Mouse (Mus musculus) spleen, adult 2 months (tissue): ENCODE measurements around the gene Cab39. TPM values are rescaled to one million over a fixed set of nuclear protein-coding genes. Genes with fewer than 3 reads are reported as not detected.

Experiments used
- DNase-seq, 2 experiments: peaks; one replicate each; pipeline versions ENCODE4 v3.0.0 to v3.0.0-alpha.2; 2012 to 2021; ENCODE audit warnings: low spot score in 2 of 2, low read depth in 1 of 2
- H3K27ac ChIP-seq: fragments of 200-500 bp; 2 replicates; pipeline ENCODE4 v1.5.1; 2012; ENCODE audit warnings: low read length, inconsistent platforms; ENCODE audit not compliant: insufficient read depth
- H3K27me3 ChIP-seq: fragments of 200-500 bp; 2 replicates; pipeline ENCODE4 v1.6.1; 2012; ENCODE audit warnings: mild to moderate bottlenecking, moderate library complexity, low read length, inconsistent platforms; ENCODE audit not compliant: control insufficient read depth, insufficient read depth
- H3K36me3 ChIP-seq: fragments of 200-500 bp; 2 replicates; pipeline ENCODE4 v1.6.1; 2012; ENCODE audit warnings: mild to moderate bottlenecking, low read length, inconsistent platforms; ENCODE audit not compliant: control insufficient read depth, insufficient read depth
- H3K4me1 ChIP-seq: fragments of 200-500 bp; 2 replicates; pipeline ENCODE4 v1.6.1; 2011; ENCODE audit warnings: inconsistent platforms; ENCODE audit not compliant: control insufficient read depth, insufficient read depth, insufficient read length
- H3K4me3 ChIP-seq: fragments of 200-500 bp; 2 replicates; pipeline ENCODE4 v1.5.1; 2011; ENCODE audit warnings: mild to moderate bottlenecking, inconsistent platforms; ENCODE audit not compliant: insufficient read depth, insufficient read length; ENCODE audit errors: extremely low read depth
- CTCF ChIP-seq: fragments of 200-500 bp; IDR thresholded peaks from 2 replicates; pipeline ENCODE4 v1.5.1; 2011; ENCODE audit warnings: mild to moderate bottlenecking, inconsistent platforms; ENCODE audit not compliant: insufficient read depth, insufficient read length, insufficient replicate concordance; ENCODE audit errors: extremely low read depth
- POLR2A ChIP-seq: fragments of 200-500 bp; IDR thresholded peaks from 2 replicates; pipeline ENCODE4 v1.6.1; 2011; ENCODE audit warnings: low read depth, low read length, inconsistent platforms
- WGBS: fragments of 180-500 bp; shearing (Covaris S2); methylation state at CpG from one replicate; pipeline ENCODE4 v1.1.7; 2018; 5-methylcytosine and 5-hydroxymethylcytosine counted together
- polyA plus RNA-seq: library from polyadenylated mRNA; depleted of rRNA; stranded (reverse); fragments of >200 nt; gene quantifications from 2 replicates; pipeline ENCODE4 v1.2.3, GENCODE M21; 2012

The Cab39 gene
- polyA plus RNA-seq, 1 experiment, result 25.0 TPM

DNA sequence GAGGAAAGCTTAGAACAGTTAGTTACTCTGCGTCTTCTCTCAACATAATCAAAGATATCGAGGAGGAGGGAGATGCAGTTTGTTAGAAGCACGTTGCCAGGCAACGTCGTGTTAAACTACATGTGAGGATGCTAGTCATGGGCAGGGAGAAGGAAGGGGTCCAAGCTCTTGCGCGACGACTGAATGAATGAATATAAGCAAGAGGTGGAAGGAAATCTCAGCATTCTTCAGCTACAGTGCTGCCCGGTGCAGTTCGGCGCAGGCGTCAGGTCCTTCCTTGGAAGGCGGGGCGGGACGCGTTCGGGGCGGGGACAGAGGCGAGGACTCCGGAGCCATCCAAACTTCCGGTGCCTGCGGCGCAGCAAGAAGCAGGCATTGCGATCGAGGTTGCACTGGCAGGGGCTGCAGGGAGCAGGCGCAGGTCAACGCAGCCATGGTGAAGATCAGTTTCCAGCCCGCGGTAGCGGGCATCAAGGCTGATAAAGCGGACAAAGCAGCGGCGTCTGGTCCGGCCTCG, 101.0 kb downstream of the Cab39 start, which contains the start of gene Itm2c:
TSS of gene Itm2c (plus strand) at position 51 of the 517 bp plus-strand sequence.
- no peaks in the 10 kb centered on the region for H3K27me3 ChIP-seq
- no peaks in the 10 kb centered on the region for H3K36me3 ChIP-seq
- peak within 1 kb of the TSS; percentile 64 for H3K27ac ChIP-seq
- 1% methylated on average over 34 of the region's 35 CpGs for WGBS
- peaks cover 6% of the 10 kb centered on the region; the same call in 1 of the 2 replicates for H3K4me1 ChIP-seq
- DNase-seq, result peak; percentile 26 to 71
- H3K4me3 ChIP-seq, result peak within 1 kb of the TSS; percentile 74
- TF ChIP-seq CTCF (no peak), POLR2A (peak; percentile 26; the same call in 1 of the 2 replicates)

GRCm38 (mm10) chr1:85894748-85895360, 101.6 kb downstream of the Cab39 start:
- TF ChIP-seq CTCF (no peak), POLR2A (no peak)
- WGBS, result 2% methylated on average over 30 of the region's 30 CpGs
- DNase-seq, result no peak
- peak overlapping the region; percentile 64 for H3K27ac ChIP-seq
- H3K36me3 ChIP-seq, result no peaks in the 10 kb centered on the region
- H3K4me1 ChIP-seq, result peaks cover 6% of the 10 kb centered on the region; the same call in 1 of the 2 replicates
- no peaks in the 10 kb centered on the region for H3K27me3 ChIP-seq
- H3K4me3 ChIP-seq, result peak overlapping the region; percentile 74

DNA sequence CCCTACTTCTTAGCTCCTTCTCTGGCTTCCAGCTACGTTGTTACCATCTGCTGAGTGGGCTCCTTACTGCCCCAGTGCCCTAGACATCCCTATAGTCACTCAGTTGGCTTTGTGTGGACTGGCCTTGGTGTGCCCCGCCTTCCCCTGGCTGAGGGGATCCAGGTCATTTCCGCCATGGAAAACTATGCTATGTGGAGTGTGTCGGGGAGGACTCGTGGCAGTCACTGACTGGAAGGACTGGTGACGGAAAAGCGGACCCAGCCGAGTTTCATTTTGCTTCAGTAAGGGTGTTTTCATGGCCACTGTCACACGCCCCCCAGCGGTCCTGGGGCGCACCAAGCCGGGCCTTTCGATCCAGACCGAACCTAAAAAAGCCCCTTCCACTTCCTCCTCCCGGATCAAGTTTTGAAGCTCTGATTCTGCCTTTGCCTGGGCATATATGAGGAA, 102.2 kb downstream of the Cab39 start:
- peak; percentile 56 to 58 for DNase-seq
- TF ChIP-seq CTCF, result peak; percentile 48; the same call in 1 of the 2 replicates
- TF ChIP-seq POLR2A, result no peak
- H3K4me3 ChIP-seq, result peak overlapping the region; percentile 74
- H3K36me3 ChIP-seq, result no peaks in the 10 kb centered on the region
- no peaks in the 10 kb centered on the region for H3K27me3 ChIP-seq
- peak overlapping the region; percentile 64; the same call in 1 of the 2 replicates for H3K27ac ChIP-seq
- peaks cover 6% of the 10 kb centered on the region; the same call in 1 of the 2 replicates for H3K4me1 ChIP-seq
- WGBS, result 7% methylated on average over 15 of the region's 15 CpGs

GRCm38 (mm10) chr1:85896110-85896509, 102.9 kb downstream of the Cab39 start:
- H3K27me3 ChIP-seq, result no peaks in the 10 kb centered on the region
- peaks cover 6% of the 10 kb centered on the region; the same call in 1 of the 2 replicates for H3K4me1 ChIP-seq
- H3K36me3 ChIP-seq, result no peaks in the 10 kb centered on the region
- TF ChIP-seq CTCF (no peak), POLR2A (no peak)
- H3K4me3 ChIP-seq, result no peak overlapping the region
- DNase-seq, result no peak
- WGBS, result 84% methylated on average over 5 of the region's 5 CpGs
- H3K27ac ChIP-seq, result no peak overlapping the region

- no peak for DNase-seq
- Histone ChIP-seq H3K36me3 (no peaks in the 10 kb centered on the region), H3K4me3 (no peak overlapping the region), H3K27me3 (no peaks in the 10 kb centered on the region), H3K27ac (0 out of 2 replicates have a peak overlapping the region, but pooled peaks have one; percentile 7), H3K4me1 (peaks cover 6% of the 10 kb centered on the region; the same call in 1 of the 2 replicates)
- TF ChIP-seq CTCF (no peak), POLR2A (no peak)
- WGBS, result 45% methylated on average over 12 of the region's 12 CpGs
These were observed 103.8 kb downstream of the Cab39 start for GRCm38 (mm10) chr1:85896781-85897700.

GRCm38 (mm10) chr1:85897901-85898760, 104.9 kb downstream of the Cab39 start:
- 80% methylated on average over 8 of the region's 8 CpGs for WGBS
- peaks cover 6% of the 10 kb centered on the region; the same call in 1 of the 2 replicates for H3K4me1 ChIP-seq
- TF ChIP-seq CTCF (no peak), POLR2A (no peak)

More at GRCm38 (mm10) chr1:85897901-85898760, 104.9 kb downstream of the Cab39 start:
- Histone ChIP-seq H3K27ac (no peak overlapping the region), H3K27me3 (no peaks in the 10 kb centered on the region), H3K4me3 (no peak overlapping the region), H3K36me3 (no peaks in the 10 kb centered on the region)
- DNase-seq, result no peak
